Mouse (Mus musculus): ENCODE results near the gene Spata46.

Spata46 gene

GRCm38 (mm10) chr1:170343081-170343480, 34.5 kb downstream of the Spata46 start:
- DNase-seq (ENCODE audit: low read depth): no peak

GRCm38 (mm10) chr1:170343906-170344305, 35.3 kb downstream of the Spata46 start:
- no peak for DNase-seq (ENCODE audit: low read depth)

GRCm38 (mm10) chr1:170346266-170346665, 37.7 kb downstream of the Spata46 start:
- no peak for DNase-seq (ENCODE audit: low read depth)

GRCm38 (mm10) chr1:170351080-170351479, 42.5 kb downstream of the Spata46 start:
- DNase-seq (ENCODE audit: low read depth): no peak

- no peak for DNase-seq (ENCODE audit: low read depth)
Observed at GRCm38 (mm10) chr1:170353335-170353734, 44.7 kb downstream of the Spata46 start.

- DNase-seq (ENCODE audit: low read depth): no peak
Observed at GRCm38 (mm10) chr1:170360183-170360915, 51.7 kb downstream of the Spata46 start.
